Mouse (Mus musculus) intestine, embryonic 14.5 days (tissue): ENCODE data around the gene Marveld2. TPM values are rescaled to one million over a fixed set of nuclear protein-coding genes. Genes with fewer than 3 reads are reported as not detected.
A peak's percentile ranks its signal among the peaks of the same experiment; 100 is the strongest.

Experiments
- ATAC-seq: fragments of 200-750 bp; cut with Nextera tagmentation; replicated peaks from 2 replicates; pipeline ENCODE4 v1.8.0; 2017; ENCODE audit warnings: low read depth, moderate number of reproducible peaks, moderate TSS enrichment, moderate library complexity; ENCODE audit not compliant: low FRiP score, low TSS enrichment
- DNase-seq: peaks from one replicate; pipeline ENCODE4 v3.0.0-alpha.2; 2018; ENCODE audit warnings: low spot score
- H3K27ac ChIP-seq: fragments of 300-500 bp; sonication (generic); 2 replicates; pipeline ENCODE4 v1.5.1; 2014; ENCODE audit warnings: low read depth, mild to moderate bottlenecking, control low read depth
- H3K27me3 ChIP-seq: fragments of 300-500 bp; sonication (generic); replicated peaks from 2 replicates; pipeline ENCODE4 v1.6.1; 2014; ENCODE audit warnings: low read length, control low read depth; ENCODE audit not compliant: control insufficient read depth, insufficient read depth
- H3K36me3 ChIP-seq: fragments of 300-500 bp; sonication (generic); 2 replicates; pipeline ENCODE4 v1.6.1; 2014; ENCODE audit warnings: low read length, control low read depth; ENCODE audit not compliant: control insufficient read depth, insufficient read depth
- H3K4me1 ChIP-seq: fragments of 300-500 bp; sonication (generic); replicated peaks from 2 replicates; pipeline ENCODE4 v1.6.1; 2014; ENCODE audit warnings: low read length, control low read depth, mixed read lengths; ENCODE audit not compliant: control insufficient read depth, insufficient read depth
- H3K4me2 ChIP-seq: fragments of 300-500 bp; sonication (generic); 2 replicates; pipeline ENCODE4 v1.6.1; 2014; ENCODE audit warnings: low read length
- H3K4me3 ChIP-seq: fragments of 300-500 bp; sonication (generic); 2 replicates; pipeline ENCODE4 v1.5.1; 2014; ENCODE audit warnings: low read depth, low read length, control low read depth, mixed read lengths
- H3K9ac ChIP-seq: fragments of 300-500 bp; sonication (generic); 2 replicates; pipeline ENCODE4 v1.6.1; 2014; ENCODE audit warnings: mild to moderate bottlenecking, low read length
- H3K9me3 ChIP-seq: fragments of 300-500 bp; sonication (generic); 2 replicates; pipeline ENCODE4 v1.6.1; 2016; ENCODE audit warnings: low read length, control low read depth; ENCODE audit not compliant: control insufficient read depth
- WGBS: fragments of 180-500 bp; shearing (Covaris S2); extraction: QIAGEN DNeasy Blood & Tissue Kit; methylation state at CpG from one replicate; pipeline ENCODE4 v1.1.7; 2014; 5-methylcytosine and 5-hydroxymethylcytosine counted together
- polyA plus RNA-seq: library from polyadenylated mRNA; unstranded; fragments of >200 nt; fragmentation: Nextera tagmentation; extraction: Ambion mirVana; gene quantifications from 2 replicates; pipeline ENCODE4 v1.2.1, GENCODE M21; 2014

Marveld2 gene
- polyA plus RNA-seq, 1 experiment from 2014 or later, result 24.0 TPM

DNA sequence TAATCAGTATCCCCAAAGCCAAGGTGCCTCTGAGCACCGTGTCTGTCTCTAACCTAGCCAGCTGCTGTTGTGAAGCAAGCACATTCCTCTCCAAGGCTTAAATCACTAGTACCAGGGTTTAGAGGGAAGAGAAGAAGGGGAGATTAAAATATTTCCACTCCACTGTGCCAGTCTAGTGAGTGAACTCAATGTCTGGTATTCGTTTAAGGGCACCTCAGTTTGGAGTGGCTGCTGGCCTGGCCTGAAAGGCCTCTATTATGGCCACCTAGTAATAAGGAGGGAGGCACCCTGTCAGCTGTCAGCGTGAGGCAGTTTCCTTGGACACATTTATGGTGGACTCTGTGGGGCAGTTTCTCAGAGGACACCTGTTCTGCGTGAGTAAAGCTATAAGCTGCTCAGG lies 59.8 kb downstream of the Marveld2 start:
- H3K4me1 ChIP-seq, result peaks cover 1% of the 10 kb centered on the region; the same call in 1 of the 2 replicates
- no peaks in the 10 kb centered on the region for H3K9me3 ChIP-seq
- H3K36me3 ChIP-seq, result no peaks in the 10 kb centered on the region
- ATAC-seq (no peak), DNase-seq (no peak)
- no peak overlapping the region for H3K4me3 ChIP-seq
- 68% methylated on average over 4 of the region's 4 CpGs for WGBS
- peaks cover 22% of the 10 kb centered on the region for H3K27me3 ChIP-seq
- H3K4me2 ChIP-seq, result no peak overlapping the region
- no peak overlapping the region for H3K27ac ChIP-seq
- H3K9ac ChIP-seq, result no peak overlapping the region

- no peaks in the 10 kb centered on the region for H3K36me3 ChIP-seq
- peak; percentile 22 for ATAC-seq
- H3K4me1 ChIP-seq, result peaks cover 5% of the 10 kb centered on the region; the same call in 1 of the 2 replicates
- no peaks in the 10 kb centered on the region for H3K9me3 ChIP-seq
- H3K4me3 ChIP-seq, result peak overlapping the region; percentile 53
- 0 out of 2 replicates have a peak overlapping the region, but pooled peaks have one; percentile 79 for H3K27ac ChIP-seq
- WGBS, result 3% methylated on average over 12 of the region's 12 CpGs
- DNase-seq, result no peak
- peak overlapping the region; percentile 82 for H3K4me2 ChIP-seq
- H3K27me3 ChIP-seq, result peaks cover 46% of the 10 kb centered on the region
- peak overlapping the region; percentile 67 for H3K9ac ChIP-seq
These were observed 63.7 kb downstream of the Marveld2 start for GRCm38 (mm10) chr13:100553042-100553437.

DNA sequence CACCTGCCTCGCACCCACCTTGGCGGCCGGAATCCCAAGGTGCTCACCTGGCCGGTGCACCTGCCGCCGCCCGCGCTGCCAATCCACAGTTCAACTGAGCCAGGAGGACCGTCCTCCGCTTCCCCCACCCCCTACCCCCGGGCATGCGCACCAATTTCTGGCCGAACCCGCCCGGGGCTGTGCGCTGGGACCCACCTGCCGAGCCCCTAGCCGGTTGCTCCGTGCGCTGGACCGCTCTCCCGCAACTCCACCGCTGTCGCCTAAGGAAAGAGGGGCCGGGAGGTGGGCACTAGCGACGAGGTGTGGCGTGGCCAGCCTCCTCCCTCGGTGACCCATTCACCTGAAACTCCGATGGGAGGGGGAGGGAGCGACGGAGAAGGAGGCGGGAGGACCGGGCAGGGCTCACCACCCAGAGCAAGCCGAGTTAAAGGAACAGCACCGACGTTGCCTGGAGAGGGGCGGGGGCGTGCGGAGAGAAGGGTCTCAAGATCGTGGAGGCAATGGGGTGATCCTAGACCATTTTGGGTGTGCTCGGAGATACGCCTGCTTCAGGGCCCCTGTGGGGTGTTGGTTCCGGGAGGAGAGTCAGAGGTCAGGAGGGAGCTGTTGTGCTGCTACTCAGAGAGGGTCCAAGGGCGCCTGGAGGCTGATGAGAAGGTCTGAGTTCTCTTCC lies 64.3 kb downstream of the Marveld2 start, which contains the start of gene Ocln:
TSS of gene Ocln (minus strand) at position 350 of the 673 bp plus-strand sequence.
- H3K27me3 ChIP-seq, result peaks cover 46% of the 10 kb centered on the region
- peak; percentile 81 for DNase-seq
- H3K4me2 ChIP-seq, result peak within 1 kb of the TSS; percentile 82
- no peaks in the 10 kb centered on the region for H3K36me3 ChIP-seq
- H3K4me3 ChIP-seq, result peak within 1 kb of the TSS; percentile 53
- H3K9ac ChIP-seq, result peak within 1 kb of the TSS; percentile 67
- H3K9me3 ChIP-seq, result no peaks in the 10 kb centered on the region
- 2% methylated on average over 45 of the region's 45 CpGs for WGBS
- H3K4me1 ChIP-seq, result peaks cover 5% of the 10 kb centered on the region; the same call in 1 of the 2 replicates
- ATAC-seq, result peak; percentile 87
- peak within 1 kb of the TSS; percentile 79 for H3K27ac ChIP-seq

- no peaks in the 10 kb centered on the region for H3K36me3 ChIP-seq
- peak overlapping the region; percentile 67 for H3K9ac ChIP-seq
- ATAC-seq, result peak; percentile 7; the same call in 1 of the 2 replicates
- H3K27me3 ChIP-seq, result peaks cover 46% of the 10 kb centered on the region
- H3K27ac ChIP-seq, result peak overlapping the region; percentile 79
- WGBS, result under 1% methylated on average over 35 of the region's 35 CpGs
- no peaks in the 10 kb centered on the region for H3K9me3 ChIP-seq
- peaks cover 5% of the 10 kb centered on the region; the same call in 1 of the 2 replicates for H3K4me1 ChIP-seq
- DNase-seq, result no peak
- H3K4me2 ChIP-seq, result peak overlapping the region; percentile 82
- H3K4me3 ChIP-seq, result peak overlapping the region; percentile 53
These were observed 64.8 kb downstream of the Marveld2 start for GRCm38 (mm10) chr13:100552009-100552368.

DNA sequence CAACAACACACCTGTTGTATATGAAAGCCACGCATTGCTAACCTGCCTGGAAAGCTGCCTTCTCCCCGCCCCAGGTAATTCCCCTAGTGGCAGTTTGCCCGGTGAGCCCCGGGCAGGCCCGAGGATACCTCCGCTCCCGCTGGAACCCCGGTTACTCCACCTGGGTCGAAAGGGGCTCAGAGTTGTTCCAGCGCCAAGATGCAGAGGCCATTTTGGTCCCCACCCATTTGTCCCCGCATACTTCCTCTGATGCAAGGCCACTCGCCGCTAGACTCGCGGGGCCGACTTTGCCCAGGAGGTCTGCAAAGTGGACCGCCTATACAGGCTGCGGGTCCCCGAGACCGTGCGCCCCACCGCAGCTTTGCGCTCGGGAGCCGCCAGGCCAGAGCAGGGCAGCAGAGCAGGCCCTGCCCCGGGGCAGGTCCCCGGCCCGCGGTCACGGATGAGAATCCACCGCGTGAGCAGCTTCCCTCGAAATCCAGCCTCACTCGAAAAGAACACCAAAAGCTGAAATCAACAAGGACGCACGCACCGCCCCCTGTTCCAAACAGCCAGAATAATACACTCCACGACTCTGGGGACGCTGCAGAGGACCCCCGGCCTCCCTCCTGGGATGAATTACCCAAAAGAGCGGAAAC lies 65.3 kb downstream of the Marveld2 start:
- peak; percentile 71 for DNase-seq
- under 1% methylated on average over 41 of the region's 41 CpGs for WGBS
- no peaks in the 10 kb centered on the region for H3K36me3 ChIP-seq
- ATAC-seq, result no peak; the same call in 1 of the 2 replicates
- peaks cover 46% of the 10 kb centered on the region for H3K27me3 ChIP-seq
- peaks cover 5% of the 10 kb centered on the region; the same call in 1 of the 2 replicates for H3K4me1 ChIP-seq
- H3K4me2 ChIP-seq, result peak overlapping the region; percentile 82
- peak overlapping the region; percentile 79 for H3K27ac ChIP-seq
- peak overlapping the region; percentile 53 for H3K4me3 ChIP-seq
- H3K9me3 ChIP-seq, result no peaks in the 10 kb centered on the region
- peak overlapping the region; percentile 67 for H3K9ac ChIP-seq

- Histone ChIP-seq H3K4me3 (no peak overlapping the region), H3K27ac (no peak overlapping the region), H3K4me1 (peaks cover 5% of the 10 kb centered on the region; the same call in 1 of the 2 replicates), H3K27me3 (peaks cover 26% of the 10 kb centered on the region), H3K36me3 (no peaks in the 10 kb centered on the region), H3K9ac (no peak overlapping the region), H3K9me3 (no peaks in the 10 kb centered on the region), H3K4me2 (no peak overlapping the region)
- 83% methylated on average over 5 of the region's 5 CpGs for WGBS
- DNase-seq, result no peak
- ATAC-seq, result no peak
These were observed 69.5 kb downstream of the Marveld2 start for GRCm38 (mm10) chr13:100547269-100547668.

Other genes starting within 250 kb of the Marveld2 start
- gene Naip1, start 164.1 kb downstream of the Marveld2 start, polyA plus RNA-seq, result 0.89 and 1.3 TPM in 2 replicates
- gene Gtf2h2, start 124.4 kb downstream of the Marveld2 start, polyA plus RNA-seq, result 81.6 and 96.4 TPM in 2 replicates
- gene Ocln, start 64.3 kb downstream of the Marveld2 start, polyA plus RNA-seq, result 71.7 and 74.6 TPM in 2 replicates
- 287 TPM in 2 replicates for gene Ak6, start 34.0 kb upstream of the Marveld2 start, polyA plus RNA-seq
- gene Rad17, start 34.1 kb upstream of the Marveld2 start, polyA plus RNA-seq, result 20.3 TPM in 2 replicates
- 9.6 and 14.2 TPM in 2 replicates for gene Taf9, start 34.6 kb upstream of the Marveld2 start, polyA plus RNA-seq
- gene Ccdc125, start 52.7 kb upstream of the Marveld2 start, polyA plus RNA-seq, result 9.3 and 10.1 TPM in 2 replicates
- gene Cdk7, start 114.0 kb upstream of the Marveld2 start, polyA plus RNA-seq, result 79.3 and 87.3 TPM in 2 replicates
- 199 and 219 TPM in 2 replicates for gene Mrps36, start 127.7 kb upstream of the Marveld2 start, polyA plus RNA-seq
- gene Cenph, start 158.9 kb upstream of the Marveld2 start, polyA plus RNA-seq, result 35.7 and 39.0 TPM in 2 replicates
- 242 and 267 TPM in 2 replicates for gene Ccnb1, start 169.6 kb upstream of the Marveld2 start, polyA plus RNA-seq
- gene Slc30a5, start 216.5 kb upstream of the Marveld2 start, polyA plus RNA-seq, result 62.8 and 65.4 TPM in 2 replicates